Mouse (Mus musculus): Measurements from ENCODE around the gene Hdgf. TPM values are rescaled to one million over a fixed set of nuclear protein-coding genes. Genes with fewer than 3 reads are reported as not detected.

The Hdgf gene
- polyA plus RNA-seq, 1 experiment from 2014 or later = 295 TPM

GRCm38 (mm10) chr3:87913491-87913890 lies 7.4 kb downstream of the Hdgf start:
- H3K36me3 ChIP-seq (replicated peaks) = peaks cover 46% of the 10 kb centered on the region
- peaks cover 28% of the 10 kb centered on the region for H3K4me1 ChIP-seq
- H3K27ac ChIP-seq = no peak overlapping the region
- no peak overlapping the region for H3K9ac ChIP-seq
- no peak overlapping the region for H3K4me2 ChIP-seq
- ATAC-seq (ENCODE audit: low FRiP score) = no peak
- no peaks in the 10 kb centered on the region for H3K9me3 ChIP-seq
- WGBS = 88% methylated on average over 6 of the region's 7 CpGs
- no peak overlapping the region for H3K4me3 ChIP-seq (replicated peaks)
- no peaks in the 10 kb centered on the region for H3K27me3 ChIP-seq

GRCm38 (mm10) chr3:87913891-87914290 lies 7.8 kb downstream of the Hdgf start:
- ATAC-seq (ENCODE audit: low FRiP score) = no peak
- Histone ChIP-seq H3K27me3 (no peaks in the 10 kb centered on the region), H3K4me2 (no peak overlapping the region), H3K4me1 (peaks cover 24% of the 10 kb centered on the region), H3K36me3 (replicated peaks) (peaks cover 46% of the 10 kb centered on the region), H3K4me3 (replicated peaks) (no peak overlapping the region), H3K9ac (no peak overlapping the region), H3K9me3 (no peaks in the 10 kb centered on the region), H3K27ac (no peak overlapping the region)
- 96% methylated on average over 10 of the region's 10 CpGs for WGBS

GRCm38 (mm10) chr3:87916990-87917389 lies 10.9 kb downstream of the Hdgf start:
- no peak overlapping the region for H3K9ac ChIP-seq
- H3K9me3 ChIP-seq = no peaks in the 10 kb centered on the region
- peaks cover 13% of the 10 kb centered on the region for H3K4me1 ChIP-seq
- ATAC-seq (ENCODE audit: low FRiP score) = no peak
- H3K27me3 ChIP-seq = no peaks in the 10 kb centered on the region
- no peak overlapping the region for H3K4me3 ChIP-seq (replicated peaks)
- H3K4me2 ChIP-seq = no peak overlapping the region
- WGBS = 89% methylated on average over 1 of the region's 1 CpGs
- peaks cover 49% of the 10 kb centered on the region for H3K36me3 ChIP-seq (replicated peaks)
- no peak overlapping the region for H3K27ac ChIP-seq

GRCm38 (mm10) chr3:87918551-87918950 lies 12.4 kb downstream of the Hdgf start:
- Histone ChIP-seq H3K4me1 (peaks cover 13% of the 10 kb centered on the region), H3K27ac (peak overlapping the region; percentile 61; the same call in 1 of the 2 replicates), H3K36me3 (replicated peaks) (peaks cover 58% of the 10 kb centered on the region), H3K27me3 (no peaks in the 10 kb centered on the region), H3K4me3 (replicated peaks) (no peak overlapping the region), H3K9me3 (no peaks in the 10 kb centered on the region), H3K9ac (no peak overlapping the region), H3K4me2 (no peak overlapping the region; the same call in 1 of the 2 replicates)
- 92% methylated on average over 1 of the region's 1 CpGs for WGBS
- ATAC-seq (ENCODE audit: low FRiP score) = no peak

GRCm38 (mm10) chr3:87919336-87920108 lies 13.4 kb downstream of the Hdgf start, which contains the start of gene Mrpl24:
Gene Mrpl24, plus strand, starts transcription at chr3:87919506.
- under 1% methylated on average over 30 of the region's 30 CpGs for WGBS
- H3K27ac ChIP-seq = peak within 1 kb of the TSS; percentile 61
- H3K27me3 ChIP-seq = no peaks in the 10 kb centered on the region
- peak; percentile 82 for ATAC-seq (ENCODE audit: low FRiP score)
- H3K4me3 ChIP-seq (replicated peaks) = peak within 1 kb of the TSS; percentile 55
- peak within 1 kb of the TSS; percentile 84 for H3K4me2 ChIP-seq
- H3K36me3 ChIP-seq (replicated peaks) = peaks cover 58% of the 10 kb centered on the region
- peaks cover 13% of the 10 kb centered on the region for H3K4me1 ChIP-seq
- H3K9me3 ChIP-seq = no peaks in the 10 kb centered on the region
- H3K9ac ChIP-seq = peak within 1 kb of the TSS; percentile 63

- no peak for ATAC-seq (ENCODE audit: low FRiP score)
- peaks cover 58% of the 10 kb centered on the region for H3K36me3 ChIP-seq (replicated peaks)
- no peak overlapping the region for H3K27ac ChIP-seq
- peak overlapping the region; percentile 55 for H3K4me3 ChIP-seq (replicated peaks)
- peak overlapping the region; percentile 63 for H3K9ac ChIP-seq
- 71% methylated on average over 9 of the region's 9 CpGs for WGBS
- peak overlapping the region; percentile 84 for H3K4me2 ChIP-seq
- H3K4me1 ChIP-seq = peaks cover 13% of the 10 kb centered on the region
- H3K27me3 ChIP-seq = no peaks in the 10 kb centered on the region
- no peaks in the 10 kb centered on the region for H3K9me3 ChIP-seq
Observed at GRCm38 (mm10) chr3:87920270-87920943, 14.3 kb downstream of the Hdgf start.

GRCm38 (mm10) chr3:87924996-87925395 lies 18.9 kb downstream of the Hdgf start:
- H3K4me1 ChIP-seq = peaks cover 22% of the 10 kb centered on the region
- no peaks in the 10 kb centered on the region for H3K27me3 ChIP-seq
- WGBS = 91% methylated on average over 7 of the region's 7 CpGs
- H3K4me3 ChIP-seq (replicated peaks) = no peak overlapping the region
- no peak overlapping the region for H3K4me2 ChIP-seq
- no peaks in the 10 kb centered on the region for H3K9me3 ChIP-seq
- no peak overlapping the region for H3K9ac ChIP-seq
- ATAC-seq (ENCODE audit: low FRiP score) = no peak
- peaks cover 62% of the 10 kb centered on the region for H3K36me3 ChIP-seq (replicated peaks)
- H3K27ac ChIP-seq = no peak overlapping the region

- no peak overlapping the region for H3K4me2 ChIP-seq
- peaks cover 62% of the 10 kb centered on the region for H3K36me3 ChIP-seq (replicated peaks)
- H3K9ac ChIP-seq = no peak overlapping the region
- H3K4me3 ChIP-seq (replicated peaks) = no peak overlapping the region
- H3K9me3 ChIP-seq = no peaks in the 10 kb centered on the region
- whole genome bisulfite sequencing = 93% methylated on average over 5 of the region's 5 CpGs
- no peaks in the 10 kb centered on the region for H3K27me3 ChIP-seq
- ATAC-seq (ENCODE audit: low FRiP score) = no peak
- no peak overlapping the region for H3K27ac ChIP-seq
- H3K4me1 ChIP-seq = peaks cover 28% of the 10 kb centered on the region
Observed at GRCm38 (mm10) chr3:87927452-87927851, 21.3 kb downstream of the Hdgf start.

- Histone ChIP-seq H3K4me1 (peaks cover 35% of the 10 kb centered on the region), H3K9ac (peak overlapping the region; percentile 91), H3K27ac (peak overlapping the region; percentile 89), H3K4me2 (peak overlapping the region; percentile 83), H3K9me3 (no peaks in the 10 kb centered on the region), H3K4me3 (replicated peaks) (peak overlapping the region; percentile 88), H3K36me3 (replicated peaks) (peaks cover 57% of the 10 kb centered on the region), H3K27me3 (no peaks in the 10 kb centered on the region)
- peak; percentile 42 for ATAC-seq (ENCODE audit: low FRiP score)
- WGBS = 9% methylated on average over 26 of the region's 26 CpGs
Observed at GRCm38 (mm10) chr3:87929341-87930077, 23.4 kb downstream of the Hdgf start.

- H3K27me3 ChIP-seq = no peaks in the 10 kb centered on the region
- H3K36me3 ChIP-seq (replicated peaks) = peaks cover 55% of the 10 kb centered on the region
- peak within 1 kb of the TSS; percentile 83 for H3K4me2 ChIP-seq
- ATAC-seq (ENCODE audit: low FRiP score) = peak; percentile 98
- H3K4me3 ChIP-seq (replicated peaks) = peak within 1 kb of the TSS; percentile 88
- peak within 1 kb of the TSS; percentile 89 for H3K27ac ChIP-seq
- peak within 1 kb of the TSS; percentile 91 for H3K9ac ChIP-seq
- H3K9me3 ChIP-seq = no peaks in the 10 kb centered on the region
- H3K4me1 ChIP-seq = peaks cover 35% of the 10 kb centered on the region
- under 1% methylated on average over 78 of the region's 78 CpGs for WGBS
Observed at GRCm38 (mm10) chr3:87930078-87930795, 24.1 kb downstream of the Hdgf start, which contains the start of the genes Isg20l2 and Rrnad1. Gene Isg20l2, plus strand, starts transcription at chr3:87930314. Gene Rrnad1, minus strand, starts transcription at chr3:87930717.

GRCm38 (mm10) chr3:87934026-87934425 lies 27.9 kb downstream of the Hdgf start:
- WGBS = 75% methylated on average over 5 of the region's 5 CpGs
- H3K4me1 ChIP-seq = peaks cover 34% of the 10 kb centered on the region
- no peak overlapping the region for H3K9ac ChIP-seq
- no peak overlapping the region for H3K4me3 ChIP-seq (replicated peaks)
- H3K4me2 ChIP-seq = no peak overlapping the region
- ATAC-seq (ENCODE audit: low FRiP score) = no peak
- H3K27me3 ChIP-seq = no peaks in the 10 kb centered on the region
- peaks cover 55% of the 10 kb centered on the region for H3K36me3 ChIP-seq (replicated peaks)
- H3K9me3 ChIP-seq = no peaks in the 10 kb centered on the region
- H3K27ac ChIP-seq = no peak overlapping the region
